Mouse (Mus musculus): ENCODE data around the gene Slc5a4b.
"Not testable (repeated sequence)": the region's sequence is repeated elsewhere in the genome, so short reads cannot be mapped to it uniquely, and the experiment has no call there.

Slc5a4b gene

DNA sequence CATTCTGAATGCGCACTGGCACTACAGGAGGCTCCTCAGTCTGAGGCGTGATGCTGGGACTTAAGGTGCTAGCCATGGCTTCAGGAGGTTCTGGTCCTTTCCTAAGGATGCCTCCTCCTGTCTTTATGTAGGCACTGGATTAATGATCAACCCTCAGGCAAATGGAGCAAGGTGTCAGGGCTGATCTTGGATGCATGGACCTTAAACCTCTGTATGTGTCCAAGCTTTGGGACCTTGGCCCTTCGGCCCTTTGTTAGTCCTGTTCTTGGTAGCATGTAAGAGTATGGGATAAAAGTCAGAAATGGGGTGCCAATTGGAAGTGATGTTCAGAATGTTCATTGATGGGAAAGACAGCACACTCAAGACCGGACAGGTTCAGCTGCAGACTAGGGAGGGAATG lies at the start of gene Slc5a4b:
TSS of gene Slc5a4b (minus strand) at position 101 of the 400 bp plus-strand sequence.
- DNase-seq (ENCODE audit: low spot score), result no peak

DNA sequence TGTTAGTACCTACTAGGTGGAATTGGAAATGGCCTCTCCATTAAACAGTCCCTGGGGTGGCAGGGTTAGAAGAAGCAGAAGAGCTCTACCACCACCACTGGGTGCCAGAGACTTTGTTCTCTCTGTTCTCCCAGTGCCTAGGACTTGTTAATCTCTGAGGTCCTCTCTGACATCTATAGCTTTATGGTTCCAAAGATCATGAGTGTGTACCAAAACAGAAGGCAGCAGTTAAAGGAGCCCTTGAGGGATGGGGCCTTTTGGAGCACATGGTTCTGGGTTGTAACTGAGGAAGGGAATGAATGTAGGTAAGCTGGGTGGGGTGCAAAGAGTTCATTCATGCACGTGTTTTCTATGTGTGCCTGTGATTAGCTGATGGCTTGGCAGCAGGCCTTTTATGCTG lies 47.2 kb upstream of the Slc5a4b start:
- DNase-seq (ENCODE audit: low spot score), result no peak

DNA sequence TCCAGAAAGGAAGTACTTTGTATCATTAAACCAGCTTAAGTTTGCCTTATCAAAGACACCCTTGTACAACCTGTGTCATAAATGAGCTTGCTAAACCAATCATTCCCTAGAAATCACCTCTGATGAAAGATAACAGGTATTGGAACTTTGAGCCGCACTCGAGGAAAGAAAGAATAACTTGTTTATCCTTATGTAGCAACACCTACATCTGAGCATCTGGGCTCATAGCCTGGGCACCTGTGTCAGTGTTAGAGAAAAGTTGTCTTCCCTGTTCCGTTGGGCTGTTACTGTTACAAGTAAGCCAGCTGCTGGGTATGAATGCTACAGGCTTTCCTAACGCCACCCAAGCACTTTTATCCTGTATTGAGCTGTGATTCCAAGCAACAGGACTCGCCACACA lies 46.8 kb upstream of the Slc5a4b start:
- no peak for DNase-seq (ENCODE audit: low spot score)

DNA sequence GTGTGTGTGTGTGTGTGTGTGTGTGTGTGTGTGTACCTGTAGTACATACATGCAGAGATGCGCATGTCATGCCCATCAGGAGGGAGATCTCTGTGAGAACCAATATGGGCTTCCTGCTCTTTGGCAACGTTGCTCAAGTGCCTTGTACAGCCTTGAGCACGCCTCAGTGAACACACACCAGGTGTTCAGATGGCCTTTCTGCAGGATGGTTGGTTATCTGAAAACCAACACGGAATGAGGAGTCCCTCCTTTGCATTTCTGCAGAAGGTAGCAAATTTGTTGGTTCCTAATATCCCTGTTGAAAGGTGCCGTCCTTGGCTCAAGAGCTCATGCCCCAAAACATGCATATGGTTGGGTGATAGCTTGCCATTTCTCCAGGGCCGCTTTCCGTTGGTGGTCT lies 45.1 kb upstream of the Slc5a4b start:
- no peak for DNase-seq (ENCODE audit: low spot score)

- DNase-seq (ENCODE audit: low spot score), result no peak
Measured at GRCm38 (mm10) chr10:76147278-76147677, 36.5 kb upstream of the Slc5a4b start, which contains the start of gene Slc5a4a. Gene Slc5a4a, plus strand, starts transcription at chr10:76147451.

- no peak for DNase-seq (ENCODE audit: low spot score)
Measured at GRCm38 (mm10) chr10:76146846-76147245, 36.1 kb upstream of the Slc5a4b start.

- DNase-seq (ENCODE audit: low spot score), result no peak
Measured at GRCm38 (mm10) chr10:76136318-76136717, 25.6 kb upstream of the Slc5a4b start.

DNA sequence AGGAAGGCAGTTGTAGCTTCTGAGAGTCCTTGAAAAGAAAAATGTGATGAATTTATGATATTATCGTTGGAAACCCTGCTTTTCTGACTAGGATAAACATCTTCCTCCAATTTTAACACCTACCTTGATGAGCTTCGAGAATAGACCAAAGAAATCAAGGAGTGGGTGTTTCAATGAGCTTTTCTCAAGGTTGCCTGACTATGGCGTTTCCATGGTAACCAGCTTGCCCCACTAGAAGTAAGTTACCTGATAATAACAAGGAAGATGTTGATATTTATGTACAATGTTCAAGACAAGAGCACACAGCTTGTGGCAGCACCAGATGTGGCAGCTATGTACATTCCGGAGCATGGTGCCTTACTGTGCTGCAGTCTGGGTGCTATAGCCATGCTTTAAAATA lies 21.7 kb upstream of the Slc5a4b start:
- DNase-seq (ENCODE audit: low spot score), result no peak

DNA sequence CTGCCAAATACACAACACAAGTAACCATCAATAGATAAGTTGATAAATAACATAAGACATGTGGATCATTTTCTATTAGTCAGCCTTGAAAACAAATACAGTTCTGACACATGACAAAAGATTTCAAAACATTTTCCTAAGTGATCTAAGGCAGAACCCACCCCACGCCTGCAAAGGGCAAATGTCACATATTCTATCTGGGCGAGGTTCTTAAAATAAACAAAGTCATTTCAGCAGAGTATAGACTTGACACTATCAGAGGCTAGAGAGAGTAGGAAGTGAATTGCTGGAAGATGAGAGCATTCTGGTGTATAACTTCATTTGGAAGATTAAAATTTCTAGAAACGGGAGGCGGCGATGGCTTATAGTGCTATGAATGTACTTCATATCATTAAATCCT lies 10.7 kb upstream of the Slc5a4b start:
- DNase-seq (ENCODE audit: low spot score), result no peak

DNA sequence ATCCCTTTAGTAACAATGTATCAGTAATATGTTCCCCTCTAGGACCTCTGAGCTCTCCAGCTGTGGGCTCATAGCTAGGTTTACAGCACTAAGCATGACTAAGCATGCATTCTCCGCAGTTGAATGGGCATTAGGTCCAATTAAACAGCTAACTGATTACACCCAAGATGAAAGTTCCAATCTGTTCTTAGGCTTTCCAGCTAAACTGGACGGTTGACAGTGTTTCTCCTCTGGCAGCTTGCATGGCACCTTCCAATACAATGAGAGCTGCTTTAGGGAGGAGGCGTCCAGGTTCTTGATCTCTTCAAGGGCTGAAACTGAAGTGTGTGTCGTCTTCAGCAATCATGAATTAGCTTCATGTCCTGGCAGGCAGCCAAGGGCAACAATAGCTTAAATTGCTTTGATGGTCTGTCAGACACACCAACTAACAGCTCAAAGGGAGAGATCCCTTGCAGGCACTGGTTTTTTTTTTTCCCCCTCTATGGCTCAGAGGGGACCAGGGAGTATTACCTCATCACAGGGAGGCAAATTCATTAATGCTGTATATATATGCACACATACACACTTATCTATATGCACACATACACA lies 9.5 kb upstream of the Slc5a4b start:
- DNase-seq (ENCODE audit: low spot score), result no peak

- DNase-seq (ENCODE audit: low spot score), result no peak
Measured at GRCm38 (mm10) chr10:76118741-76119140, 8.0 kb upstream of the Slc5a4b start.

GRCm38 (mm10) chr10:76117966-76118365 lies 7.2 kb upstream of the Slc5a4b start:
- DNase-seq (ENCODE audit: low spot score), result no peak

- DNase-seq (ENCODE audit: low spot score), result no peak
Measured at GRCm38 (mm10) chr10:76097368-76097767, 13.4 kb downstream of the Slc5a4b start.

DNA sequence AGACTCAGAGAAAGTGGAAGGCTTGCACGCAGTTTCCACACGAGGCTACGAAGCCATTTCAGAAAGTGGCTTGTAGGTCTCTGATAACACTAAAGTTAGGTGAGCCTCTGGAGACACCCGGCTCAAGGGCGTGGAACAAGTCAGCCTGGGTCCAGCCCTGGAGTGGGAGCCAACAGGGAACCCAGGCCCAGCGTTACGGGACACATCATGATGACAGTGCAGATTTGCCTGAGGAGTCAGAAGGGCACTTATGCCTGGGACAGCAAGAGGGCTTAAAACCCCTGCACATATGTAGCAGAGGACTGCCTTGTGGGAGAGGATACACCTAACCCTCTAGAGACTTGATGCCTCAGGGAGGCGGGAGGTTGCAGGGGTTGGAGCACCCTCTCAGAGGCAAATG lies 14.2 kb downstream of the Slc5a4b start:
- no peak for DNase-seq (ENCODE audit: low spot score)

- not testable (repeated sequence) for DNase-seq (ENCODE audit: low spot score)
Measured at GRCm38 (mm10) chr10:76077008-76077407, 33.8 kb downstream of the Slc5a4b start.

- DNase-seq (ENCODE audit: low spot score), result not testable (repeated sequence)
Measured at GRCm38 (mm10) chr10:76072080-76072479, 38.7 kb downstream of the Slc5a4b start.

DNA sequence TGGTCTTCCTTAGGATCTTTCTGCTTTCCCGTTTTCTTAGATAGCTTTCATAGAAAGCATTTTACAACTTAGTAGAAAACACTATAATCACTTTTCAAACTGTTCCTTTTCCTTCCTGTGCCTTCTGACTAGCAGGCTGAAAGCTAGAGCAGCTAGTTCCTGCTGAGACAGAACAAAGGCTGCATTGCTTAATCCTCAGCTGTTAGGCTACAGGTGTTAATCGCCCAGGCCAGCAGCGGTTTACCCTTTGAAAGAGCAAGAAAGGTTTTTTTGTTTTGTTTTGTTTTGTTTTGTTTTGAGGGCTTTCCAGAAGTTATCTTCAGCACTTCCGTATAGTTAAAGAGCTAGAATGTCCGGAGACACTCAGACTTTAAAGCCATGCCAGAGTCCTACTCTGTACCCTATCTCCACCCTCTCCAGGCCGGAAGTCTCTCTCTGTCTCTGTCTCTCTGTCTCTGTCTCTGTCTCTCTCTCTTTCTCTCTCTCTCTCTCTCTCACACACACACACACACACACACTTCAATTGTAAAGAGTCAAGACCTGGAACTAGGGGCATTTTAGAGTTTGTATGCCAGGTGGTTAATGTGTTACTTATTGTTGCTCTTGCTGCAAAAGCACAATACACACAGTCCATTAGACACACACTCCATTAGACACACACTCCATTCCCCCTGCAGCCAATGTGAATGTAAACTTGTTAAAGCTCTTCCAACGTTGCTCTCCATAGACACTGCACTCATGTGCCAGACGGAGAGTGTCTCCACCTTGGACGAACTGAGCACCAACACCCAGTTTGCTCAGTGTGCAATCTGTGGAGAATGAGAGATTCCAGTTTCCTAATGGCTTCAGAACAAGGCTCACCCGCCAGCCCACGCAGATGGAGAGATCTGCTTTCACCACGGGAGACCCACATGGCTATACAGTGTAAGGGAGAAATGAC lies 42.8 kb downstream of the Slc5a4b start:
- DNase-seq (ENCODE audit: low spot score), result no peak

GRCm38 (mm10) chr10:76062439-76062838 lies 48.3 kb downstream of the Slc5a4b start:
- DNase-seq (ENCODE audit: low spot score), result no peak

- DNase-seq (ENCODE audit: low spot score), result no peak
Measured at GRCm38 (mm10) chr10:76051860-76052259, 58.9 kb downstream of the Slc5a4b start.

DNA sequence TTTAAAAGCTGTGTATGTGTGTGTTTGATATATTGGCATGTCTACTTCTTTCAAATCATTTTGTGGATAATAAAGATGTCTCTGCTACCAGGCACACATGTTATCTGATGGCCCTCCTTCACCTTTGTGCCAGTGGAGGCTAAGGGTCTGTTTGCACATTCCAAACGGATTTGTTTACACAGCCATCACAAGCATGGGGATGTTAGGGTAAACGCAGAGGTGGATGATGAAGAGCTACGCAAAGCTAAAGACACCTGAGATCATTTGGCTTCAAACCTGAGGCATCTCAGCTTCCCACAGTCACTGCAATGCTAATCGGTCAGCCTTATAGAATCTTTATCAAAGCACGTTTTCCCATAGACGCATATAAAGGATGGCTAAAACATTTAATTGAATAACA lies 61.8 kb downstream of the Slc5a4b start:
- DNase-seq (ENCODE audit: low spot score), result no peak

DNA sequence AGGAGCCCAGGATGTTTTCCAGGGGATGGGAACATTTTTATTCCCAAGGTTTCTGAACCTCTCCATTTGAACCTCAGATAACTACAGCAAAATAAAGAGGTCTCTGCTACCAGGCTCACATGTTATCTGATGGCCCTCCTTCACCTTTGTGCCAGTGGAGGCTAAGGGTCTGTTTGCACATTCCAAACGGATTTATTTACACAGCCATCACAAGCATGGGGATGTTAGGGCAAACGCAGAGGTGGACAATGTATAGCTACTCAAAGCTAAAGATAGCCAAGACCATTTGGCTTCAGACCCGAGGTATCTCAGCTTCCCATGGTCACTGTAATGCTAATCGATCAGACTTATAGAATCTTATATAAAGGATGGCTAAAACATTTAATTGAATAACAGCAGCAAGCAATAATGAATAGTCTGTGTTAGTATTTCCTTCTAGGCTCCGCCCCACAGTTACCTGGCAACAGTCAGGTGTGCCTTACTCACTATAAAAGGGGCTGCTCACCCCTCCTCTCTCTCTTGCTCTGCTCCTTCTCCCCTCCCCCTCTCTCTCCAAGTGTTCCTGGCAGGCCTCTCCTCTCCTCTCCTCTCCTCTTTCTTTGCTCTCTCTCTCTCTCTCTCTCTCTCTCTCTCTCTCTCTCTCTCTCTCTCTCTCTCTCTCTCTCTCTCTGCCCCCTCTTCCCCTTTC lies 63.4 kb downstream of the Slc5a4b start:
- DNase-seq (ENCODE audit: low spot score), result no peak

GRCm38 (mm10) chr10:76046754-76047153 lies 64.0 kb downstream of the Slc5a4b start:
- DNase-seq (ENCODE audit: low spot score), result no peak

DNA sequence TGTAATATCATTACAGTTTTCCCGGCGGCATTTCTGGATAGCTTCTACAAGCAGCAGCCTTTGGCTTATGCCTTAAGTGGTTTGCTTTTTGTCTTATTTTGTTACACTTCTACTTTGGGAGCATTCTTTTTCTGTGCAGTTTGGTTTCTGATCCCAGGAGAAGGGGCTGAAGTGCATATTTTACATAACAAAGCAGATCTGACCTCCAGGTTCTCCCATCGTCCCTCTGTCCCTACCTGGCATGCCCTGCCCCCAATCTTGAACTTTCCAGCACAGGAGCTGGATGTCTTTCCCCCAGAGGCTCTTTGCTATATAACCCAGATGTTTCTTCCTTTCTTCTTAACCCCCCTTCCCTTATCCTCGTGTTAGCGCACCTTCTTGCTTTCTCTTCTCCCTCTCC lies 65.4 kb downstream of the Slc5a4b start:
- DNase-seq (ENCODE audit: low spot score), result no peak
